Mouse (Mus musculus): ENCODE results near the gene Hdgfl3.

- TF ChIP-seq CTCF (IDR thresholded peaks at IDR 0.05 in 2 of 3, conservative IDR thresholded peaks at IDR 0.05 in 1 of 3; ENCODE audit: control insufficient read depth in 1 of 3, insufficient read depth in 1 of 3, low read depth in 2 of 3, low read length in 3 of 3, poor library complexity in 1 of 3, severe bottlenecking in 1 of 3) (no peak), POLR2A (IDR thresholded peaks at IDR 0.05; ENCODE audit: control insufficient read depth in 1 of 2, insufficient read depth in 1 of 2, low read depth in 1 of 2, low read length in 2 of 2, poor library complexity in 1 of 2) (no peak), TBP (IDR thresholded peaks at IDR 0.05; ENCODE audit: low read depth, low read length) (no peak), EP300 (IDR thresholded peaks at IDR 0.05; ENCODE audit: low read depth in 1 of 2, low read length in 2 of 2) (no peak), ZNF384 (IDR thresholded peaks at IDR 0.05; ENCODE audit: low read depth, low read length) (no peak), USF1 (IDR thresholded peaks at IDR 0.05; ENCODE audit: low read depth, low read length) (no peak), ZC3H11A (IDR thresholded peaks at IDR 0.05; ENCODE audit: low read depth, low read length) (no peak), ZMIZ1 (IDR thresholded peaks at IDR 0.05; ENCODE audit: low read depth, low read length) (no peak), GATA1 (IDR thresholded peaks at IDR 0.05; ENCODE audit: low read depth, low read length) (no peak), JUND (IDR thresholded peaks at IDR 0.05; ENCODE audit: low read depth, low read length) (no peak), POLR2AphosphoS2 (IDR thresholded peaks at IDR 0.05; ENCODE audit: low read length) (no peak)
Measured at GRCm38 (mm10) chr7:81846008-81846407, 88.3 kb downstream of the Hdgfl3 start.

Measured in MEL (cell line).